Mouse (Mus musculus): ENCODE measurements around the gene Man1a.

Man1a gene

GRCm38 (mm10) chr10:53915719-53916118, 160.7 kb downstream of the Man1a start:
- no peak for DNase-seq (ENCODE audit: low read depth, low spot score)

DNA sequence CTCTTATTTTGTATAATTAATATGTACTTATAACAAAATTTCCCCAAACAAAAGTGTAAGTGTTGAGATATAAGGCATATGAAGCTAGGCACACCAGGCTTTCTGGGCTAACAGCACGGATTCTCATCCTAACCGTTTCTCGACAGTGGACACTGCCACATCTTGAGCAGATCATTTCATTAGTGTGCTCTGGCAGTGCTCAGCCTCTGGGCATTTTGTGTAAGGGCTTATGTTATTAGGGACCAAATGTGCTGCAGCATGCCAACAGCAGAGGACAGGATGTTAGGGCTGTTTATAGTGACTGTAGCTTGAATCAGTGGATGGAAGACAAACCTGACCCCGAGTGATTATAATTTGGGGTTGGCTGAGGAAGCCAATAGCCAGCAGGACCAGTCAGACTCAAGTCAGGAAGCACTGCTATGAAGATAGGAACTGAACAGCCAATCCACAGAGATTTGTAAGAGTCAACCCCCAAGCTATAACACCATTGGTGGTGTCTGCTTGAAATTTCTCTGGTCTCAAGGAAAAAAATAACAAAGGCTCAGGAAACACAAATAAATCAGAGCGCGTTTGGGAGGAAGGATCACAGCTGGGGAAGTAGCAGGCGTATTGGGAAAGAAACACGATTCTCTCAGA, 161.3 kb downstream of the Man1a start:
- no peak for DNase-seq (ENCODE audit: low read depth, low spot score)

DNA sequence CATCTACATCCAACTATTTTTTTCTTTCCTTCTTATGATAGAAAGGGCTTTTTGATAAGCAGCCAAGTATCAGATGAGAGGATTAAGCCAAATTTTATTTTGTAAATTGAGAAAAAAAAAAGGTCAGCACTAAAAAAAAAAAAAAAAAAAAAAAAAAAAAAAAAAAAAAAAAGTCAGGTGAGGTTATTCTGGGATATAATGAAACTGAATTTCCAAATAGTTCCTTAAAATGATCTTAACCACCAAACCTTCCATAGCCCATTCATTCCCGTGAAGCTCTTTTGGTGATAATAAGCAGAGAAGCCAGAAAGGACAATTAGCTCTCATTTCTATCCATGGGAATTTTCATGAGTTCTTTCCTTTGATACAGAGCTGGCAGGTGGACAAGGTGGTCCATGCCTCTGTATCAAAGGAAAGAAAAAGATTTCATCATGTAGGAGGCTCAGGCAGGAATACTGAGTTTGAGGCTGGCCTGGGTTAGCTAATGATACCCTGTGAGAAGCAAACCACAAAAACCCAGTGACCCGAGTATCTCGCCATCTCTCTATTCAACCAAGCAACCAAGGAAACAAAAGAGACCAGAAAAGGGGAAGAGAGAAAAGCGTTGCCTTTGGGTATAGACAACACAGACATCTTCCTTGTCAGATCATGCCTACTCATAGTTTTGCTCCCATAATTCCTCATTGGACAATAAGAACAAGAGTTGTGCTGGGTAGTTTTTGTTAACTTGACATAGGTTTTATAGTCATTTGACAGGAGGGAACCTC, 162.7 kb downstream of the Man1a start:
- DNase-seq (ENCODE audit: low read depth, low spot score) = no peak

GRCm38 (mm10) chr10:53889512-53889911, 186.9 kb downstream of the Man1a start:
- no peak for DNase-seq (ENCODE audit: low read depth, low spot score)

DNA sequence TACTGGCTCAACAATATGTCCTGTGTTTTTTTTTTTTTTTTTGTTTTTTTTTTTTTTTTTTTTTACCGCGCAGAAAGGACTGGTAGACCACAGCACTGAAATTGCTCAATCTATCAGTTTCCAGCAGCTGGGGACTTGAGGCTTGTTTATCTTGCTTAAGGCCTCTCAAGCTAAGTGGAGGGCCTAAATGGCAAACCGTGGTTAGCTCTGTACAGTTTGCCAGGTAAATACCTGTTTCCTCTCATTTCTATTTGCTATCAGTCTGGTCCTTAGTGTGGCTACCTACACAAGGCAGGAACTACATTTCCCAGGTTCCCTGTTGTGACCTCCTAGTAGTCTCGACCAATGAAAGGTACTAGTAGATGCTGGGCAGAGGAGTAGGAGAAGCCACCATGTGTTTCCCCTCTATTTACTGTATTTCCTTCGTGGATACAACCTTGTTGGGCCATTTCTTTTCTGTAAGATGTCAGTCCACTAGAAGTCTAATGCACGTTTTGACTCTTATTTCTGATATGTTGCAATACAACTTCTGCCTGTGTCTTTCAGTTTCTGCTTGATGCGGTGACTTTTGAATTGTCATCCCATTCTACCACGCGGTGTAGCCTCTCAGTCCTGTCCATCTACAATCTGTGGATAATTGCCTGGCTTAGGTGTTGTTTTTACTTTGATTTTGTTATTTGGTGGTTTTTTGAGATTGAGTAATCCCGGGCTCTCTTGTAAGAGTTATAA, 187.9 kb downstream of the Man1a start:
- DNase-seq (ENCODE audit: low read depth, low spot score) = no peak

- no peak for DNase-seq (ENCODE audit: low read depth, low spot score)
Measured at GRCm38 (mm10) chr10:53886475-53886874, 189.9 kb downstream of the Man1a start.

DNA sequence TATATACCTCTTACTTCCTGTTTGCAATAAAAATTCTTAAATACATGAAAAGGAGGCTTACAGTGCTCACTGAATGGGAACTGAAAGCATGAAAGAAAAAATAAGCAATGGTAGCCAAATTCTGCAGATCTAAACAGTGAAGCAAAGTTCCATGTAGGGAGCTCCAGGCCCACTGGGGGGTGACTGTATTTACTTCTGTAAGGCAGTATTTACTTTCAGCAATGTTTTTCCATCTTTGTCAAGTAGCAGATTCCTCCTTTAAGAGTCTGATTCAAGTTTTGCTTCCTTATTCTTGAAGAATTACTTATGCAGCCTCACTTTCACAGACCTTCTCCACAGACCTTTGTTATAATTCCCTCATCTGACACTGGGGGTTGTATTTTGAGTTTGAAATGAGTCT, 195.1 kb downstream of the Man1a start:
- DNase-seq (ENCODE audit: low read depth, low spot score) = no peak

GRCm38 (mm10) chr10:53875896-53876295, 200.5 kb downstream of the Man1a start:
- DNase-seq (ENCODE audit: low read depth, low spot score) = no peak

- no peak for DNase-seq (ENCODE audit: low read depth, low spot score)
Measured at GRCm38 (mm10) chr10:53874191-53874590, 202.2 kb downstream of the Man1a start.

GRCm38 (mm10) chr10:53863486-53864357, 212.7 kb downstream of the Man1a start:
- no peak for DNase-seq (ENCODE audit: low read depth, low spot score)

DNA sequence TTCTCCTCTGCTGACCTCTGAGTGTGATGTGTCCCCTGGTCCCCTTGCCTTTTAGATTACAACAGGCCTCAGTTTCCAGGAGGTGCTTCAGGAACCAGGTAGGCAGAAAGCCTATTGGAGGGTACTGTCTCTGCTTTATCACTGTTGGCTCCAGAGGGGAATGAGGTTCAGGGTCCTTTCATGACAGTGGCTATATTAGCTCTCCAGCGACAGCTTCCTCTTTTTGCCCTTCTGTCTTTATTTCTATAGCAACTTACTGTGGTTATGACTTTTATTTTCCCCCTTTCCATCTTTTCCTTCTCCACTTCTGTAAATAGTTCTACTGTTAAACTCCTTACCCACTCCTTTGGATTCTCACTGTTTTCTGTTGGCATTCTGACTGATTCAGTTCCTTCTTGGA, 216.5 kb downstream of the Man1a start:
- DNase-seq (ENCODE audit: low read depth, low spot score) = no peak

DNA sequence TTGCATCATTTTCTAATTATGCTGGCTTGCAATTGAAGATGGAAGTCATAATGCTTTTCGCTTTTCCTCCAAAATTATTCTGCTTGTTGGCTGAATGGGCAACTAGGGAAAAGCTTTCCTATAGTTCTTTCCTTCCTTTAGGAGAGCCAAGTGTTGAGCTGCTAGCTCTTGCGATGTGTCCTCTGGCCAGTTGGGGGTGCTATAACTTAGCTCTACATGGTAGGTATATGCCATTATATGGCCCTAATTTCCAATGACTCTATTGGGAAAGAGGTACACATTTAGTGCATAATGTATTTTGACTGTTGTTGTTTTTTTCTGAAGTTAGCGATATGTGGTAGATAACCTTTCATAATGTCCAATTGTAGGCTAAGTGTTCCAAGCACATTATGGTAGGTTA, 217.2 kb downstream of the Man1a start:
- no peak for DNase-seq (ENCODE audit: low read depth, low spot score)

Measured in WW6 (cell line).